11 mouse cellular contexts compared by ENCODE assay signal in the genomic region with DNA sequence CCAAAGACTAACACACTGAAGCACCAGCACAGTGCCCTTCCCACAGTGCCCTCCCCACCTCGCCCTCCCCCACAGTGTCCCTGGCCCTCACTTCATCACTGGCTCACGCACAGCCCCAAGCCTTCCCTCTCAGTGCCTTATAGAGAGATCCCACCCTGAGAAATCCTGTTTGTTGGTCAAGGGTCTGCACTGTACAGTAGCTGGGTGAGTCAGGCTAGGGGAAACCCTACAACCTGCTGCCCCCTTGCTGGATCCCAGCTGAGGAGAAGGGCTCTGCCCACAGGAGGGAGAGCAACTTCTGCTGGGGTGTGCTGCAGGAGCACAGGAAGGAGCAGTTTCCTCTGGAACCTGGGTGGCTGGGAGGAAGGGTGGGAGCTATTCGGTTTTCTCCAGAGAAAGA. TPM values are rescaled to one million over a fixed set of nuclear protein-coding genes. Genes with fewer than 3 reads are reported as not detected.
DNase-seq lines count a peak whose midpoint lies in the region; ATAC-seq lines count a peak whose summit lies in the region.
"Had no signal": no experiment of that assay in that cellular context is flagged by ENCODE, and none has a peak within 500 bp of the region (broad histone marks: within the 10 kb centered on the region; RNA-seq: fewer than 3 reads in every experiment).

No protein-coding gene starts in this region.

- 62% methylated on average over 3 of the region's 3 CpGs for WGBS in heart, embryonic 13.5 days
- WGBS in midbrain, embryonic 10.5 days = 22% methylated on average over 3 of the region's 3 CpGs
- WGBS in midbrain, embryonic 11.5 days = 22% methylated on average over 3 of the region's 3 CpGs
- WGBS in hindbrain, embryonic 14.5 days = 26% methylated on average over 3 of the region's 3 CpGs
- WGBS in neural tube, embryonic 14.5 days = 26% methylated on average over 3 of the region's 3 CpGs

- H3K27ac ChIP-seq in heart, embryonic 13.5 days (replicated peaks) = no peak overlapping the region
- no peak overlapping the region for H3K27ac ChIP-seq in midbrain, embryonic 10.5 days (replicated peaks)
- H3K27ac ChIP-seq in midbrain, embryonic 11.5 days (ENCODE audit: low read depth, low read length) = no peak overlapping the region
- no peak overlapping the region for H3K27ac ChIP-seq in hindbrain, embryonic 14.5 days
- H3K27ac ChIP-seq in neural tube, embryonic 14.5 days (ENCODE audit: low read depth, low read length) = no peak overlapping the region
- H3K27ac ChIP-seq: liver, embryonic 12.5 days; macrophage had no signal

- H3K4me1 ChIP-seq in heart, embryonic 13.5 days = peaks cover 66% of the 10 kb centered on the region
- H3K4me1 ChIP-seq in midbrain, embryonic 10.5 days = peaks cover 25% of the 10 kb centered on the region
- peaks cover 8% of the 10 kb centered on the region; the same call in 1 of the 2 replicates for H3K4me1 ChIP-seq in midbrain, embryonic 11.5 days (ENCODE audit: control insufficient read depth, insufficient read depth, low read length)
- peaks cover 27% of the 10 kb centered on the region for H3K4me1 ChIP-seq in hindbrain, embryonic 14.5 days (replicated peaks; ENCODE audit: control insufficient read depth, insufficient read depth, low read length)
- H3K4me1 ChIP-seq in neural tube, embryonic 14.5 days (ENCODE audit: control insufficient read depth, insufficient read depth, low read length) = peaks cover 25% of the 10 kb centered on the region

- no peak overlapping the region for H3K9ac ChIP-seq in heart, embryonic 13.5 days
- H3K9ac ChIP-seq in midbrain, embryonic 11.5 days (ENCODE audit: low read length) = no peak overlapping the region
- no peak overlapping the region for H3K9ac ChIP-seq in hindbrain, embryonic 14.5 days
- H3K9ac ChIP-seq in neural tube, embryonic 14.5 days (replicated peaks; ENCODE audit: low read depth, low read length) = no peak overlapping the region
- H3K9ac ChIP-seq: liver, embryonic 12.5 days had no signal

- intact Hi-C loops in heart, postnatal 36 days (cut with DNase I) = no loop called here

- no peaks in the 10 kb centered on the region for H3K36me3 ChIP-seq in heart, embryonic 13.5 days
- H3K36me3 ChIP-seq in midbrain, embryonic 10.5 days = no peaks in the 10 kb centered on the region
- H3K36me3 ChIP-seq in midbrain, embryonic 11.5 days (ENCODE audit: control insufficient read depth, insufficient read depth, low read length) = no peaks in the 10 kb centered on the region
- H3K36me3 ChIP-seq in hindbrain, embryonic 14.5 days (replicated peaks; ENCODE audit: control insufficient read depth, insufficient read depth) = no peaks in the 10 kb centered on the region
- no peaks in the 10 kb centered on the region for H3K36me3 ChIP-seq in neural tube, embryonic 14.5 days (ENCODE audit: control insufficient read depth, insufficient read depth, low read length)
- H3K36me3 ChIP-seq: liver, embryonic 12.5 days had no signal

- H3K4me2 ChIP-seq in heart, embryonic 13.5 days = peak overlapping the region; percentile 84; the same call in 1 of the 2 replicates
- no peak overlapping the region for H3K4me2 ChIP-seq in midbrain, embryonic 11.5 days
- peak overlapping the region; percentile 92 for H3K4me2 ChIP-seq in hindbrain, embryonic 14.5 days (replicated peaks)
- peak overlapping the region; percentile 88; the same call in 1 of the 2 replicates for H3K4me2 ChIP-seq in neural tube, embryonic 14.5 days (ENCODE audit: low read depth, low read length)

- no peaks in the 10 kb centered on the region for H3K9me3 ChIP-seq in heart, embryonic 13.5 days
- no peaks in the 10 kb centered on the region for H3K9me3 ChIP-seq in midbrain, embryonic 10.5 days (replicated peaks)
- H3K9me3 ChIP-seq in midbrain, embryonic 11.5 days (ENCODE audit: control insufficient read depth, low read length) = no peaks in the 10 kb centered on the region
- no peaks in the 10 kb centered on the region for H3K9me3 ChIP-seq in hindbrain, embryonic 14.5 days (ENCODE audit: control insufficient read depth, low read length)
- H3K9me3 ChIP-seq in neural tube, embryonic 14.5 days (ENCODE audit: control insufficient read depth, low read length) = no peaks in the 10 kb centered on the region
- H3K9me3 ChIP-seq: liver, embryonic 12.5 days had no signal

- no peak for DNase-seq in heart, postnatal 36 days
- DNase-seq in midbrain, embryonic 10.5 days (ENCODE audit: low spot score) = no peak
- DNase-seq in midbrain, embryonic 11.5 days (ENCODE audit: low spot score, missing footprints) = no peak
- DNase-seq in hindbrain, embryonic 14.5 days (ENCODE audit: low spot score) = no peak
- no peak for DNase-seq in thymus, postnatal 10 days (ENCODE audit: low spot score in 2 of 2)
- DNase-seq: thymus, adult 18-20 months had no signal

- H3K27me3 ChIP-seq in heart, embryonic 13.5 days (replicated peaks) = peaks cover 51% of the 10 kb centered on the region
- peaks cover 90% of the 10 kb centered on the region for H3K27me3 ChIP-seq in midbrain, embryonic 10.5 days (ENCODE audit: low read depth, poor library complexity, severe bottlenecking)
- peaks cover 34% of the 10 kb centered on the region for H3K27me3 ChIP-seq in midbrain, embryonic 11.5 days (ENCODE audit: control insufficient read depth, insufficient read depth, low read length)
- H3K27me3 ChIP-seq in hindbrain, embryonic 14.5 days (ENCODE audit: control insufficient read depth, insufficient read depth, low read length) = peaks cover 27% of the 10 kb centered on the region
- peaks cover 20% of the 10 kb centered on the region for H3K27me3 ChIP-seq in neural tube, embryonic 14.5 days (ENCODE audit: control insufficient read depth, insufficient read depth, low read length)

- no peak overlapping the region for H3K4me3 ChIP-seq in heart, embryonic 13.5 days
- peak overlapping the region; percentile 48; the same call in 1 of the 2 replicates for H3K4me3 ChIP-seq in midbrain, embryonic 10.5 days
- no peak overlapping the region for H3K4me3 ChIP-seq in midbrain, embryonic 11.5 days (ENCODE audit: low read depth, low read length)
- no peak overlapping the region for H3K4me3 ChIP-seq in hindbrain, embryonic 14.5 days (replicated peaks; ENCODE audit: low read length)
- H3K4me3 ChIP-seq in neural tube, embryonic 14.5 days (ENCODE audit: low read depth, low read length) = no peak overlapping the region

- ATAC-seq in heart, embryonic 13.5 days (ENCODE audit: extremely low read depth, insufficient number of reproducible peaks, low FRiP score, low TSS enrichment) = no peak
- ATAC-seq in midbrain, embryonic 11.5 days (ENCODE audit: low FRiP score) = no peak
- ATAC-seq in hindbrain, embryonic 14.5 days (ENCODE audit: low FRiP score) = no peak
- no peak for ATAC-seq in neural tube, embryonic 14.5 days (ENCODE audit: low read depth)
- ATAC-seq: liver, embryonic 12.5 days had no signal

RNA-seq across cellular contexts. Expression of a gene that starts 0.9 kb away (rescaled TPM):
- polyA plus RNA-seq in heart, embryonic 13.5 days (2015; fragmentation: Nextera tagmentation; extraction: Ambion mirVana) = 8.3 and 9.0 TPM in 2 replicates
- 10 to 100 TPM; 18.4 to 19.8 TPM for total RNA-seq in heart, postnatal 36 days (2021)
- polyA plus RNA-seq in midbrain, embryonic 10.5 days (2016; fragmentation: Nextera tagmentation; extraction: Ambion mirVana) = 0.14 and 0.17 TPM in 2 replicates
- polyA plus RNA-seq in midbrain, embryonic 11.5 days (2014; fragmentation: Nextera tagmentation; extraction: Ambion mirVana) = 0.07 and 0.08 TPM in 2 replicates
- 13.0 and 14.9 TPM in 2 replicates for polyA plus RNA-seq in hindbrain, embryonic 14.5 days (2014; fragmentation: Nextera tagmentation; extraction: Ambion mirVana)
- polyA plus RNA-seq in neural tube, embryonic 14.5 days (2014; fragmentation: Nextera tagmentation; extraction: Ambion mirVana) = 12.2 and 14.0 TPM in 2 replicates
- polyA plus RNA-seq: macrophage had no signal

RNA-seq across cellular contexts. Expression of a gene that starts 42.9 kb away (rescaled TPM):
- 0.67 and 2.1 TPM in 2 replicates for polyA plus RNA-seq in heart, embryonic 13.5 days (2015; fragmentation: Nextera tagmentation; extraction: Ambion mirVana)
- total RNA-seq in heart, postnatal 36 days (2021) = not detected
- 0.09 and 0.10 TPM in 2 replicates for polyA plus RNA-seq in midbrain, embryonic 10.5 days (2016; fragmentation: Nextera tagmentation; extraction: Ambion mirVana)
- 0.12 and 0.22 TPM in 2 replicates for polyA plus RNA-seq in midbrain, embryonic 11.5 days (2014; fragmentation: Nextera tagmentation; extraction: Ambion mirVana)
- 0.27 TPM in 1 of 2 replicates, not detected in the other for polyA plus RNA-seq in hindbrain, embryonic 14.5 days (2014; fragmentation: Nextera tagmentation; extraction: Ambion mirVana)
- polyA plus RNA-seq in neural tube, embryonic 14.5 days (2014; fragmentation: Nextera tagmentation; extraction: Ambion mirVana) = 0.33 and 0.35 TPM in 2 replicates
- polyA plus RNA-seq: macrophage had no signal

RNA-seq across cellular contexts. Expression of a gene that starts 53.6 kb away (rescaled TPM):
- polyA plus RNA-seq in heart, embryonic 13.5 days (2015; fragmentation: Nextera tagmentation; extraction: Ambion mirVana) = 1.5 and 3.5 TPM in 2 replicates
- total RNA-seq in heart, postnatal 36 days (2021) = not detected
- polyA plus RNA-seq in midbrain, embryonic 10.5 days (2016; fragmentation: Nextera tagmentation; extraction: Ambion mirVana) = 0.07 TPM in 1 of 2 replicates, not detected in the other
- not detected in 2 replicates for polyA plus RNA-seq in midbrain, embryonic 11.5 days (2014; fragmentation: Nextera tagmentation; extraction: Ambion mirVana)
- 0.13 and 0.17 TPM in 2 replicates for polyA plus RNA-seq in hindbrain, embryonic 14.5 days (2014; fragmentation: Nextera tagmentation; extraction: Ambion mirVana)
- 0.76 and 0.80 TPM in 2 replicates for polyA plus RNA-seq in neural tube, embryonic 14.5 days (2014; fragmentation: Nextera tagmentation; extraction: Ambion mirVana)
- total RNA-seq: layer of hippocampus, adult 8-10 months had no signal
- polyA plus RNA-seq: macrophage had no signal

RNA-seq across cellular contexts. Expression of a gene that starts 54.2 kb away (rescaled TPM):
- polyA plus RNA-seq in heart, embryonic 13.5 days (2015; fragmentation: Nextera tagmentation; extraction: Ambion mirVana) = 0.66 and 1.5 TPM in 2 replicates
- 1 to 10 TPM in 1 of 2 experiments, under 1 TPM in 1; 0.57 to 1.1 TPM for total RNA-seq in heart, postnatal 36 days (2021)
- polyA plus RNA-seq in midbrain, embryonic 10.5 days (2016; fragmentation: Nextera tagmentation; extraction: Ambion mirVana) = 0.82 and 0.90 TPM in 2 replicates
- 1.8 and 2.2 TPM in 2 replicates for polyA plus RNA-seq in midbrain, embryonic 11.5 days (2014; fragmentation: Nextera tagmentation; extraction: Ambion mirVana)
- polyA plus RNA-seq in hindbrain, embryonic 14.5 days (2014; fragmentation: Nextera tagmentation; extraction: Ambion mirVana) = 2.5 and 3.6 TPM in 2 replicates
- polyA plus RNA-seq in neural tube, embryonic 14.5 days (2014; fragmentation: Nextera tagmentation; extraction: Ambion mirVana) = 2.1 and 2.7 TPM in 2 replicates
